Mouse (Mus musculus) liver, embryonic 14.5 days (tissue): ENCODE results near the gene Ppt2.

Source experiments
- CTCF ChIP-seq: IDR thresholded peaks from 2 replicates; pipeline ENCODE4 v1.5.1; 2016; ENCODE audit warnings: antibody characterized with exemption, low read depth, control low read depth
- EP300 ChIP-seq: IDR thresholded peaks from 2 replicates; pipeline ENCODE4 v1.6.1; 2016; ENCODE audit warnings: antibody characterized with exemption, low read depth

DNA sequence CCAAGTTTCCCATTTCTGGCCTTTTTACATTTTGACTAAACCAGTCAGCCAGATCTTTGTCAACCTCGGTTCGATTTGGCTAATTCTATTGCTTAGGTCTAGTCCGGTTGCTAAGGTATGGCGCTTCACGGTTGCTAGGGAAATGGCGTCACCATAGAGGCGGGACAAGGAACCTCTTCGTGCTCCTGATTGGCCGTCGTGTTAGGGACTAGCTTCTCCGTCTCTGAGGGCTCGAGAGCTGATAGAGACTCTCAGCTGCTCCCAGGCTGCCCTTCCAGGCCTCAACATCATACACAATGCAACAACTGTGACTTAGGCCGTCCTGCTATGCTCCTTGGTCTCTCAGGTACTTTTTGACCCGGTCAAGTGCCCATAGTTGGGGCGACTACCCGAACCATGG is 16.3 kb upstream of the Ppt2 start, which contains the start of gene Fkbpl:
- TF ChIP-seq CTCF (no peak), EP300 (no peak)
